Mouse (Mus musculus) lung, embryonic 14.5 days (tissue): Measurements from ENCODE around the gene Hao2. TPM values are rescaled to one million over a fixed set of nuclear protein-coding genes. Genes with fewer than 3 reads are reported as not detected.
A peak's percentile ranks its signal among the peaks of the same experiment; 100 is the strongest.

Source experiments
- ATAC-seq: fragments of 200-750 bp; cut with Nextera tagmentation; 2 replicates; pipeline ENCODE4 v1.8.0; 2017; ENCODE audit warnings: mild to moderate bottlenecking, moderate TSS enrichment, moderate library complexity; ENCODE audit not compliant: insufficient read depth
- DNase-seq: peaks from one replicate; pipeline ENCODE4 v3.0.0-alpha.2; 2015
- H3K27ac ChIP-seq: fragments of 300-500 bp; sonication (generic); 2 replicates; pipeline ENCODE4 v1.5.1; 2014; ENCODE audit warnings: low read depth, mild to moderate bottlenecking, moderate library complexity
- H3K27me3 ChIP-seq: fragments of 300-500 bp; sonication (generic); 2 replicates; pipeline ENCODE4 v1.6.1; 2014; ENCODE audit warnings: low read length, control low read depth; ENCODE audit not compliant: insufficient read depth
- H3K36me3 ChIP-seq: fragments of 300-500 bp; sonication (generic); 2 replicates; pipeline ENCODE4 v1.6.1; 2014; ENCODE audit warnings: control low read depth; ENCODE audit not compliant: insufficient read depth
- H3K4me1 ChIP-seq: fragments of 300-500 bp; sonication (generic); 2 replicates; pipeline ENCODE4 v1.6.1; 2014; ENCODE audit warnings: antibody characterized with exemption, control low read depth; ENCODE audit not compliant: insufficient read depth
- H3K4me2 ChIP-seq: fragments of 300-500 bp; sonication (generic); 2 replicates; pipeline ENCODE4 v1.6.1; 2014; ENCODE audit warnings: mild to moderate bottlenecking
- H3K4me3 ChIP-seq: fragments of 300-500 bp; sonication (generic); 2 replicates; pipeline ENCODE4 v1.5.1; 2014; ENCODE audit warnings: low read depth, low read length
- H3K9ac ChIP-seq: fragments of 300-500 bp; sonication (generic); 2 replicates; pipeline ENCODE4 v1.6.1; 2014
- H3K9me3 ChIP-seq: fragments of 300-500 bp; sonication (generic); 2 replicates; pipeline ENCODE4 v1.6.1; 2016; ENCODE audit warnings: low read depth, low read length, control low read depth
- CTCF ChIP-seq: IDR thresholded peaks from 2 replicates; pipeline ENCODE4 v1.5.1; 2016; ENCODE audit warnings: antibody characterized with exemption, low read depth
- WGBS: fragments of 180-500 bp; shearing (Covaris S2); extraction: QIAGEN DNeasy Blood & Tissue Kit; methylation state at CpG from one replicate; pipeline ENCODE4 v1.1.7; 2014; 5-methylcytosine and 5-hydroxymethylcytosine counted together
- polyA plus RNA-seq: library from polyadenylated mRNA; unstranded; fragments of >200 nt; fragmentation: Nextera tagmentation; extraction: Ambion mirVana; gene quantifications from 2 replicates; pipeline ENCODE4 v1.2.1, GENCODE M21; 2014

The Hao2 gene
- polyA plus RNA-seq, result 0.15 TPM in 1 of 2 replicates, not detected in the other

- Histone ChIP-seq H3K9ac (no peak within 1 kb of the TSS), H3K4me2 (no peak within 1 kb of the TSS), H3K4me3 (no peak within 1 kb of the TSS), H3K9me3 (no peaks in the 10 kb centered on the region), H3K27me3 (no peaks in the 10 kb centered on the region), H3K27ac (no peak within 1 kb of the TSS), H3K36me3 (no peaks in the 10 kb centered on the region), H3K4me1 (no peaks in the 10 kb centered on the region)
- DNase-seq, result no peak
- no peak for TF ChIP-seq CTCF
- ATAC-seq, result no peak
- WGBS, result 56% methylated on average over 3 of the region's 3 CpGs
These were observed at the start of gene Hao2 for GRCm38 (mm10) chr3:98893057-98893772. Gene Hao2, minus strand, starts transcription at chr3:98893239.

GRCm38 (mm10) chr3:98941601-98942000 is 48.6 kb upstream of the Hao2 start:
- no peaks in the 10 kb centered on the region for H3K27me3 ChIP-seq
- H3K36me3 ChIP-seq, result no peaks in the 10 kb centered on the region
- H3K27ac ChIP-seq, result no peak overlapping the region
- no peaks in the 10 kb centered on the region for H3K4me1 ChIP-seq
- DNase-seq (no peak), ATAC-seq (no peak)
- 35% methylated on average over 10 of the region's 10 CpGs for WGBS
- H3K9me3 ChIP-seq, result no peaks in the 10 kb centered on the region
- no peak overlapping the region for H3K9ac ChIP-seq
- no peak for TF ChIP-seq CTCF
- H3K4me3 ChIP-seq, result peak overlapping the region; percentile 20
- H3K4me2 ChIP-seq, result peak overlapping the region; percentile 55

- WGBS, result 5% methylated on average over 23 of the region's 24 CpGs
These were observed 48.1 kb upstream of the Hao2 start for GRCm38 (mm10) chr3:98941066-98941551.

GRCm38 (mm10) chr3:98940225-98940624 is 47.2 kb upstream of the Hao2 start:
- no peak overlapping the region for H3K9ac ChIP-seq
- no peaks in the 10 kb centered on the region for H3K36me3 ChIP-seq
- no peaks in the 10 kb centered on the region for H3K9me3 ChIP-seq
- no peaks in the 10 kb centered on the region for H3K4me1 ChIP-seq
- H3K27ac ChIP-seq, result no peak overlapping the region
- no peak for DNase-seq
- 74% methylated on average over 4 of the region's 4 CpGs for WGBS
- H3K4me2 ChIP-seq, result no peak overlapping the region
- no peak for TF ChIP-seq CTCF
- ATAC-seq, result no peak
- H3K27me3 ChIP-seq, result no peaks in the 10 kb centered on the region
- no peak overlapping the region for H3K4me3 ChIP-seq

More at GRCm38 (mm10) chr3:98941066-98941551, 48.1 kb upstream of the Hao2 start:
- H3K27me3 ChIP-seq, result no peaks in the 10 kb centered on the region
- peak overlapping the region; percentile 20 for H3K4me3 ChIP-seq
- peak overlapping the region; percentile 55 for H3K4me2 ChIP-seq
- no peaks in the 10 kb centered on the region for H3K36me3 ChIP-seq
- no peak for TF ChIP-seq CTCF
- DNase-seq, result no peak
- 0 out of 2 replicates have a peak, but pooled peaks have one; percentile 31 for ATAC-seq
- no peaks in the 10 kb centered on the region for H3K4me1 ChIP-seq
- no peak overlapping the region for H3K27ac ChIP-seq
- H3K9ac ChIP-seq, result no peak overlapping the region
- no peaks in the 10 kb centered on the region for H3K9me3 ChIP-seq

GRCm38 (mm10) chr3:98936446-98936845 is 43.4 kb upstream of the Hao2 start:
- Histone ChIP-seq H3K27me3 (no peaks in the 10 kb centered on the region), H3K9ac (no peak overlapping the region), H3K9me3 (no peaks in the 10 kb centered on the region), H3K4me2 (no peak overlapping the region), H3K36me3 (no peaks in the 10 kb centered on the region), H3K4me3 (no peak overlapping the region), H3K27ac (no peak overlapping the region), H3K4me1 (no peaks in the 10 kb centered on the region)
- TF ChIP-seq CTCF, result no peak
- no peak for ATAC-seq
- 85% methylated on average over 3 of the region's 3 CpGs for WGBS
- no peak for DNase-seq

GRCm38 (mm10) chr3:98934601-98935000 is 41.6 kb upstream of the Hao2 start:
- ATAC-seq (no peak), DNase-seq (no peak)
- Histone ChIP-seq H3K4me2 (no peak overlapping the region), H3K36me3 (no peaks in the 10 kb centered on the region), H3K4me3 (no peak overlapping the region), H3K27me3 (no peaks in the 10 kb centered on the region), H3K27ac (no peak overlapping the region), H3K4me1 (no peaks in the 10 kb centered on the region), H3K9ac (no peak overlapping the region), H3K9me3 (no peaks in the 10 kb centered on the region)
- no peak for TF ChIP-seq CTCF
- WGBS, result 82% methylated on average over 7 of the region's 7 CpGs

GRCm38 (mm10) chr3:98934041-98934440 is 41.0 kb upstream of the Hao2 start:
- Histone ChIP-seq H3K4me3 (no peak overlapping the region), H3K9me3 (no peaks in the 10 kb centered on the region), H3K36me3 (no peaks in the 10 kb centered on the region), H3K27ac (no peak overlapping the region), H3K9ac (no peak overlapping the region), H3K4me2 (no peak overlapping the region), H3K4me1 (no peaks in the 10 kb centered on the region), H3K27me3 (no peaks in the 10 kb centered on the region)
- no peak for DNase-seq
- 82% methylated on average over 1 of the region's 1 CpGs for WGBS
- TF ChIP-seq CTCF, result no peak
- no peak for ATAC-seq
